Mouse (Mus musculus) liver, embryonic 14.5 days (tissue): Measurements from ENCODE around the gene Gpatch8.

Experiments
- CTCF ChIP-seq: IDR thresholded peaks from 2 replicates; pipeline ENCODE4 v1.5.1; 2016; ENCODE audit warnings: antibody characterized with exemption, low read depth, control low read depth
- EP300 ChIP-seq: IDR thresholded peaks from 2 replicates; pipeline ENCODE4 v1.6.1; 2016; ENCODE audit warnings: antibody characterized with exemption, low read depth

- TF ChIP-seq CTCF (no peak), EP300 (no peak)
Measured at GRCm38 (mm10) chr11:102534078-102534477, 22.1 kb downstream of the Gpatch8 start.
